Mouse (Mus musculus): ENCODE data around the gene Ssh1. TPM values are rescaled to one million over a fixed set of nuclear protein-coding genes. Genes with fewer than 3 reads are reported as not detected.

The Ssh1 gene
- polyA plus RNA-seq, 1 experiment from 2014 or later = 25.7 TPM

- H3K27me3 ChIP-seq (ENCODE audit: control insufficient read depth, insufficient read depth, low read length) = no peaks in the 10 kb centered on the region
- no peak overlapping the region for H3K9ac ChIP-seq (ENCODE audit: low read length)
- no peak overlapping the region for H3K4me3 ChIP-seq (ENCODE audit: low read depth, low read length)
- 0 out of 2 replicates have a peak, but pooled peaks cover 2% of the 10 kb centered on the region for H3K4me1 ChIP-seq (replicated peaks; ENCODE audit: control insufficient read depth, insufficient read depth, low read length)
- no peak overlapping the region for H3K4me2 ChIP-seq (ENCODE audit: low read depth, low read length, severe bottlenecking)
- ATAC-seq (replicated peaks; ENCODE audit: low FRiP score) (no peak), DNase-seq (ENCODE audit: low spot score) (no peak)
- no peak overlapping the region for H3K27ac ChIP-seq (ENCODE audit: low read depth, low read length)
- H3K36me3 ChIP-seq (ENCODE audit: control insufficient read depth, insufficient read depth, low read length) = no peaks in the 10 kb centered on the region
- 88% methylated on average over 4 of the region's 4 CpGs for WGBS
- H3K9me3 ChIP-seq (ENCODE audit: control insufficient read depth, low read length) = no peaks in the 10 kb centered on the region
Observed at GRCm38 (mm10) chr5:113924608-113925007, 69.1 kb downstream of the Ssh1 start.

- Histone ChIP-seq H3K36me3 (ENCODE audit: control insufficient read depth, insufficient read depth, low read length) (no peaks in the 10 kb centered on the region), H3K4me1 (replicated peaks; ENCODE audit: control insufficient read depth, insufficient read depth, low read length) (0 out of 2 replicates have a peak, but pooled peaks cover 2% of the 10 kb centered on the region), H3K9ac (ENCODE audit: low read length) (peak overlapping the region; percentile 27; the same call in 1 of the 2 replicates), H3K27ac (ENCODE audit: low read depth, low read length) (peak overlapping the region; percentile 74), H3K27me3 (ENCODE audit: control insufficient read depth, insufficient read depth, low read length) (no peaks in the 10 kb centered on the region), H3K9me3 (ENCODE audit: control insufficient read depth, low read length) (no peaks in the 10 kb centered on the region), H3K4me2 (ENCODE audit: low read depth, low read length, severe bottlenecking) (no peak overlapping the region), H3K4me3 (ENCODE audit: low read depth, low read length) (no peak overlapping the region)
- DNase-seq (ENCODE audit: low spot score) (peak; percentile 66), ATAC-seq (replicated peaks; ENCODE audit: low FRiP score) (peak; percentile 61; the same call in 1 of the 2 replicates)
- WGBS = 31% methylated on average over 6 of the region's 6 CpGs
Observed at GRCm38 (mm10) chr5:113921310-113922166, 72.2 kb downstream of the Ssh1 start.

- 81% methylated on average over 7 of the region's 7 CpGs for WGBS
- no peaks in the 10 kb centered on the region for H3K9me3 ChIP-seq (ENCODE audit: control insufficient read depth, low read length)
- DNase-seq (ENCODE audit: low spot score) (no peak), ATAC-seq (replicated peaks; ENCODE audit: low FRiP score) (no peak)
- no peaks in the 10 kb centered on the region for H3K27me3 ChIP-seq (ENCODE audit: control insufficient read depth, insufficient read depth, low read length)
- H3K36me3 ChIP-seq (ENCODE audit: control insufficient read depth, insufficient read depth, low read length) = no peaks in the 10 kb centered on the region
- no peak overlapping the region for H3K4me2 ChIP-seq (ENCODE audit: low read depth, low read length, severe bottlenecking)
- H3K27ac ChIP-seq (ENCODE audit: low read depth, low read length) = no peak overlapping the region
- H3K4me1 ChIP-seq (replicated peaks; ENCODE audit: control insufficient read depth, insufficient read depth, low read length) = 0 out of 2 replicates have a peak, but pooled peaks cover 2% of the 10 kb centered on the region
- no peak overlapping the region for H3K4me3 ChIP-seq (ENCODE audit: low read depth, low read length)
- H3K9ac ChIP-seq (ENCODE audit: low read length) = no peak overlapping the region
Observed at GRCm38 (mm10) chr5:113919060-113919459, 74.6 kb downstream of the Ssh1 start.

GRCm38 (mm10) chr5:113918654-113919053, 75.0 kb downstream of the Ssh1 start:
- Histone ChIP-seq H3K27me3 (ENCODE audit: control insufficient read depth, insufficient read depth, low read length) (no peaks in the 10 kb centered on the region), H3K36me3 (ENCODE audit: control insufficient read depth, insufficient read depth, low read length) (no peaks in the 10 kb centered on the region), H3K9me3 (ENCODE audit: control insufficient read depth, low read length) (no peaks in the 10 kb centered on the region), H3K9ac (ENCODE audit: low read length) (no peak overlapping the region), H3K4me1 (replicated peaks; ENCODE audit: control insufficient read depth, insufficient read depth, low read length) (0 out of 2 replicates have a peak, but pooled peaks cover 2% of the 10 kb centered on the region), H3K4me2 (ENCODE audit: low read depth, low read length, severe bottlenecking) (no peak overlapping the region), H3K27ac (ENCODE audit: low read depth, low read length) (no peak overlapping the region), H3K4me3 (ENCODE audit: low read depth, low read length) (no peak overlapping the region)
- ATAC-seq (replicated peaks; ENCODE audit: low FRiP score) (no peak), DNase-seq (ENCODE audit: low spot score) (no peak)
- WGBS = 73% methylated on average over 9 of the region's 9 CpGs

- H3K27ac ChIP-seq (ENCODE audit: low read depth, low read length) = no peak overlapping the region
- H3K4me3 ChIP-seq (ENCODE audit: low read depth, low read length) = no peak overlapping the region
- H3K9ac ChIP-seq (ENCODE audit: low read length) = no peak overlapping the region
- H3K36me3 ChIP-seq (ENCODE audit: control insufficient read depth, insufficient read depth, low read length) = no peaks in the 10 kb centered on the region
- H3K4me2 ChIP-seq (ENCODE audit: low read depth, low read length, severe bottlenecking) = no peak overlapping the region
- no peaks in the 10 kb centered on the region for H3K9me3 ChIP-seq (ENCODE audit: control insufficient read depth, low read length)
- ATAC-seq (replicated peaks; ENCODE audit: low FRiP score) = no peak
- 67% methylated on average over 6 of the region's 6 CpGs for WGBS
- peaks cover 13% of the 10 kb centered on the region; the same call in 1 of the 2 replicates for H3K4me1 ChIP-seq (replicated peaks; ENCODE audit: control insufficient read depth, insufficient read depth, low read length)
- no peaks in the 10 kb centered on the region for H3K27me3 ChIP-seq (ENCODE audit: control insufficient read depth, insufficient read depth, low read length)
- no peak for DNase-seq (ENCODE audit: low spot score)
Observed at GRCm38 (mm10) chr5:113910705-113911104, 83.0 kb downstream of the Ssh1 start.

- no peaks in the 10 kb centered on the region for H3K9me3 ChIP-seq (ENCODE audit: control insufficient read depth, low read length)
- 36% methylated on average over 10 of the region's 10 CpGs for WGBS
- no peak overlapping the region for H3K9ac ChIP-seq (ENCODE audit: low read length)
- no peaks in the 10 kb centered on the region for H3K27me3 ChIP-seq (ENCODE audit: control insufficient read depth, insufficient read depth, low read length)
- no peak overlapping the region for H3K4me2 ChIP-seq (ENCODE audit: low read depth, low read length, severe bottlenecking)
- H3K4me1 ChIP-seq (replicated peaks; ENCODE audit: control insufficient read depth, insufficient read depth, low read length) = peaks cover 18% of the 10 kb centered on the region; the same call in 1 of the 2 replicates
- H3K36me3 ChIP-seq (ENCODE audit: control insufficient read depth, insufficient read depth, low read length) = no peaks in the 10 kb centered on the region
- DNase-seq (ENCODE audit: low spot score) (no peak), ATAC-seq (replicated peaks; ENCODE audit: low FRiP score) (no peak)
- H3K4me3 ChIP-seq (ENCODE audit: low read depth, low read length) = no peak overlapping the region
- H3K27ac ChIP-seq (ENCODE audit: low read depth, low read length) = no peak overlapping the region
Observed at GRCm38 (mm10) chr5:113910065-113910701, 83.5 kb downstream of the Ssh1 start.

- Histone ChIP-seq H3K9ac (ENCODE audit: low read length) (peak within 1 kb of the TSS; percentile 91), H3K9me3 (ENCODE audit: control insufficient read depth, low read length) (no peaks in the 10 kb centered on the region), H3K4me3 (ENCODE audit: low read depth, low read length) (peak within 1 kb of the TSS; percentile 98), H3K27ac (ENCODE audit: low read depth, low read length) (peak within 1 kb of the TSS; percentile 97), H3K4me1 (replicated peaks; ENCODE audit: control insufficient read depth, insufficient read depth, low read length) (peaks cover 21% of the 10 kb centered on the region), H3K36me3 (ENCODE audit: control insufficient read depth, insufficient read depth, low read length) (no peaks in the 10 kb centered on the region), H3K27me3 (ENCODE audit: control insufficient read depth, insufficient read depth, low read length) (no peaks in the 10 kb centered on the region), H3K4me2 (ENCODE audit: low read depth, low read length, severe bottlenecking) (peak within 1 kb of the TSS; percentile 77)
- ATAC-seq (replicated peaks; ENCODE audit: low FRiP score) (peak; percentile 85), DNase-seq (ENCODE audit: low spot score) (peak; percentile 100)
- WGBS = 1% methylated on average over 59 of the region's 68 CpGs
Observed at GRCm38 (mm10) chr5:113908592-113909441, 84.9 kb downstream of the Ssh1 start, which contains the start of gene Coro1c. Gene Coro1c (minus strand): TSS chr5:113908758.

All from forebrain, embryonic 11.5 days (tissue).